Mouse (Mus musculus): ENCODE measurements around the gene Rbms3. TPM values are rescaled to one million over a fixed set of nuclear protein-coding genes. Genes with fewer than 3 reads are reported as not detected.

Gene Rbms3
- total and polyA plus RNA-seq, 3 experiments: not detected

DNA sequence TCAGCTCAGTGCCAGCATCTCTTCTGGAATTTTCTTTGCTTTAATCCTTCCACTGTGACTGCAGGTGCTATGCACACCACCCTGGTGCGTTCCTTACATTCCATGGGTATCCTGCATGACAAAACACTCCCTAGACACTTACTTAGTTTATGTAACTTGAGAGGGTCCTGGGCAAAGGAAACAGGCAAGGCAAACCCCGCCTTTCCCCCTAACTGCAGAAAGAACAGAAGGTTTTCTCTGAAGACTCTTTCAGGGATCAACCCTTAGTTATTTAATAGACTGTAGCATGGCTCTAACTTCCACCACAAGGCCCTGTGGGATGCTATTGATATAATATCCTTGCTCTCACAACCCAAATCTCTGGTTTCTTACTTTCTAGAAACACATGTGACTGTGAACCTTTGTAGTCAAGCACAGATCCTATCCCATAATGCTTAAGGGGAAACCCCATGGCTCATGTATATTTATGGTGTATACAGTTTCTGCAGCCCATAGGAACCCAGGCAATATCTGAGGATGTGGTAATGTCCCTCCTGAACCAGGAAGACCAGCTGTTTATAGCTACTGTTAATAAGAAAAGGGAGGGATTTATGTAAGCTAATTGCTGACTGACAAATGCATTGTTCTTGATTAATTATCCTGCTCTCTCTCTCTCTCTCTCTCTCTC lies 557.1 kb downstream of the Rbms3 start:
- Histone ChIP-seq H3K4me3 (replicated peaks in 1 of 3; ENCODE audit: low read depth in 2 of 3, low read length in 2 of 3, poor library complexity in 1 of 3) (no peak overlapping the region), H3K4me2 (ENCODE audit: insufficient read depth, low read depth, poor library complexity, severe bottlenecking) (no peak overlapping the region), H3K4me1 (ENCODE audit: control insufficient read depth in 1 of 2, insufficient read depth in 2 of 2) (no peaks in the 10 kb centered on the region), H3K79me2 (replicated peaks; ENCODE audit: control insufficient read depth, extremely low read depth, insufficient read depth, poor library complexity, severe bottlenecking) (no peaks in the 10 kb centered on the region), H3K36me3 (replicated peaks in 1 of 2; ENCODE audit: control insufficient read depth in 1 of 2, insufficient read depth in 1 of 2, low read length in 1 of 2) (no peaks in the 10 kb centered on the region), H3K9me3 (replicated peaks; ENCODE audit: low read length) (peaks cover 73% of the 10 kb centered on the region), H3K27me3 (replicated peaks) (no peaks in the 10 kb centered on the region), H3K27ac (ENCODE audit: insufficient read depth, low read depth) (no peak overlapping the region), H3K9ac (ENCODE audit: insufficient read depth, low read depth) (no peak overlapping the region)
- no peak for DNase-seq (ENCODE audit: extremely low read depth)
- TF ChIP-seq POLR2AphosphoS2 (IDR thresholded peaks at IDR 0.05; ENCODE audit: low read depth, low read length) (no peak), USF2 (conservative IDR thresholded peaks at IDR 0.05; ENCODE audit: low read depth, low read length) (no peak), TBP (conservative IDR thresholded peaks at IDR 0.05; ENCODE audit: low read depth, low read length) (no peak), MAFK (IDR thresholded peaks at IDR 0.05; ENCODE audit: insufficient replicate concordance, low read length) (no peak), MEF2A (IDR thresholded peaks at IDR 0.05; ENCODE audit: borderline replicate concordance, low read depth, low read length) (no peak), ZC3H11A (IDR thresholded peaks at IDR 0.05; ENCODE audit: low read depth, low read length) (no peak), TCF12 (IDR thresholded peaks at IDR 0.05; ENCODE audit: low read depth, low read length) (no peak), USF1 (IDR thresholded peaks at IDR 0.05; ENCODE audit: low read depth, low read length) (no peak), EP300 (IDR thresholded peaks at IDR 0.05; ENCODE audit: low read length) (no peak), IRF4 (IDR thresholded peaks at IDR 0.05; ENCODE audit: low read depth, low read length) (no peak), CTCF (conservative IDR thresholded peaks at IDR 0.05 in 1 of 2, IDR thresholded peaks at IDR 0.05 in 1 of 2; ENCODE audit: low read depth in 2 of 2, low read length in 2 of 2) (no peak), E2F4 (IDR thresholded peaks at IDR 0.05; ENCODE audit: insufficient replicate concordance, low read depth, low read length) (no peak), KAT2A (IDR thresholded peaks at IDR 0.05; ENCODE audit: insufficient replicate concordance, low read length) (no peak), BHLHE40 (IDR thresholded peaks at IDR 0.05; ENCODE audit: low read depth, low read length) (no peak), MAZ (IDR thresholded peaks at IDR 0.05; ENCODE audit: low read depth, low read length) (no peak), CHD2 (IDR thresholded peaks at IDR 0.05; ENCODE audit: low read length) (no peak), SMC3 (IDR thresholded peaks at IDR 0.05; ENCODE audit: low read depth, low read length) (no peak), NELFE (IDR thresholded peaks at IDR 0.05; ENCODE audit: low read depth, low read length) (no peak), PAX5 (IDR thresholded peaks at IDR 0.05; ENCODE audit: low read length) (no peak), ELF1 (IDR thresholded peaks at IDR 0.05; ENCODE audit: low read depth, low read length) (no peak)
- dilution Hi-C loops (cut with MboI; ENCODE audit: extremely low pct_ligation_motif_present, extremely low pct_unique_long_range_greater_than_20kb, low sequenced_read_pairs): no loop called here
- in situ Hi-C loops (cut with MboI; ENCODE audit: low pct_ligation_motif_present, low pct_unique_long_range_greater_than_20kb, low sequenced_read_pairs): no loop called here

DNA sequence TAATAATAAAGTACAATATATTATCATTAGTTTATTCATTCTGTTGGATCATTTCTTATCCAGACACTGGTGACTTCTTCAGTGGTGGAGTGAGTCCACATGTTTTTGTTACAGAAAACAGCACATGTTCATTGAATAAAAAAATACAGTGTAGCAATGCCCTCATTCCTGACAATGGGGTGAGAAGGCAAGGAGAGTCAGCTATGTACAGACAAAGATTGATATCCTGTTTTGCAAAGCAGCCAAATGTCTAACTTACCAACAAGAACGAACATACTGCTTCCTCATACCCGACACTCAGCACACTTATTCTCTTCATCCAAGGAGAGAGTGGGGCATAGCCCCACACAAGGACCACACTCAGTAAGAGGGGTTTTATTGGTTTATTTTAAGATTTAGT lies 559.1 kb downstream of the Rbms3 start:
- in situ Hi-C loops (cut with MboI; ENCODE audit: low pct_ligation_motif_present, low pct_unique_long_range_greater_than_20kb, low sequenced_read_pairs) (no loop called here), dilution Hi-C loops (cut with MboI; ENCODE audit: extremely low pct_ligation_motif_present, extremely low pct_unique_long_range_greater_than_20kb, low sequenced_read_pairs) (no loop called here)
- TF ChIP-seq SIN3A (IDR thresholded peaks at IDR 0.05; ENCODE audit: low read length) (no peak), POLR2A (IDR thresholded peaks at IDR 0.05; ENCODE audit: low read depth, low read length) (no peak), CHD1 (IDR thresholded peaks at IDR 0.05; ENCODE audit: low read depth, low read length) (no peak), SMC3 (IDR thresholded peaks at IDR 0.05; ENCODE audit: low read depth, low read length) (no peak), CTCF (conservative IDR thresholded peaks at IDR 0.05 in 1 of 2, IDR thresholded peaks at IDR 0.05 in 1 of 2; ENCODE audit: low read depth in 2 of 2, low read length in 2 of 2) (no peak), ZMIZ1 (IDR thresholded peaks at IDR 0.05; ENCODE audit: low read depth, low read length) (no peak), JUND (conservative IDR thresholded peaks at IDR 0.05; ENCODE audit: low read depth, low read length) (no peak), RCOR1 (conservative IDR thresholded peaks at IDR 0.05; ENCODE audit: low read depth, low read length) (no peak), NELFE (IDR thresholded peaks at IDR 0.05; ENCODE audit: low read depth, low read length) (no peak), MAFK (IDR thresholded peaks at IDR 0.05; ENCODE audit: insufficient replicate concordance, low read length) (no peak), IRF4 (IDR thresholded peaks at IDR 0.05; ENCODE audit: low read depth, low read length) (no peak), TCF12 (IDR thresholded peaks at IDR 0.05; ENCODE audit: low read depth, low read length) (no peak), MYC (IDR thresholded peaks at IDR 0.05; ENCODE audit: low read depth, low read length) (no peak), MXI1 (IDR thresholded peaks at IDR 0.05; ENCODE audit: low read depth, low read length) (no peak)
- Histone ChIP-seq H3K4me2 (ENCODE audit: insufficient read depth, low read depth, poor library complexity, severe bottlenecking) (no peak overlapping the region), H3K4me1 (ENCODE audit: control insufficient read depth in 1 of 2, insufficient read depth in 2 of 2) (no peaks in the 10 kb centered on the region), H3K4me3 (replicated peaks in 1 of 3; ENCODE audit: low read depth in 2 of 3, low read length in 2 of 3, poor library complexity in 1 of 3) (no peak overlapping the region), H3K79me2 (replicated peaks; ENCODE audit: control insufficient read depth, extremely low read depth, insufficient read depth, poor library complexity, severe bottlenecking) (no peaks in the 10 kb centered on the region), H3K27ac (ENCODE audit: insufficient read depth, low read depth) (no peak overlapping the region), H3K9ac (ENCODE audit: insufficient read depth, low read depth) (no peak overlapping the region), H3K27me3 (replicated peaks) (no peaks in the 10 kb centered on the region), H3K9me3 (replicated peaks; ENCODE audit: low read length) (peaks cover 78% of the 10 kb centered on the region), H3K36me3 (replicated peaks in 1 of 2; ENCODE audit: control insufficient read depth in 1 of 2, insufficient read depth in 1 of 2, low read length in 1 of 2) (no peaks in the 10 kb centered on the region)
- DNase-seq (ENCODE audit: extremely low read depth): no peak
